Mouse (Mus musculus) midbrain, embryonic 14.5 days (tissue): ENCODE measurements around the gene Rab13. TPM values are rescaled to one million over a fixed set of nuclear protein-coding genes. Genes with fewer than 3 reads are reported as not detected.

Source experiments
- ATAC-seq: fragments of 200-750 bp; cut with Nextera tagmentation; 2 replicates; pipeline ENCODE4 v1.8.0; 2017; ENCODE audit warnings: moderate number of reproducible peaks, moderate library complexity; ENCODE audit not compliant: low FRiP score, low TSS enrichment
- DNase-seq: peaks from one replicate; pipeline ENCODE4 v3.0.0-alpha.2; 2015
- H3K27ac ChIP-seq: fragments of 300-500 bp; sonication (generic); replicated peaks from 2 replicates; pipeline ENCODE4 v1.5.1; 2014; ENCODE audit warnings: mild to moderate bottlenecking, low read depth, low read length, moderate library complexity
- H3K27me3 ChIP-seq: fragments of 300-500 bp; sonication (generic); 2 replicates; pipeline ENCODE4 v1.6.1; 2014; ENCODE audit warnings: low read length, control low read depth, mixed read lengths; ENCODE audit not compliant: control insufficient read depth, insufficient read depth
- H3K36me3 ChIP-seq: fragments of 300-500 bp; sonication (generic); 2 replicates; pipeline ENCODE4 v1.6.1; 2014; ENCODE audit warnings: low read length, control low read depth; ENCODE audit not compliant: control insufficient read depth, insufficient read depth
- H3K4me1 ChIP-seq: fragments of 300-500 bp; sonication (generic); 2 replicates; pipeline ENCODE4 v1.6.1; 2014; ENCODE audit warnings: mild to moderate bottlenecking, antibody characterized with exemption, low read length, control low read depth; ENCODE audit not compliant: control insufficient read depth, insufficient read depth
- H3K4me2 ChIP-seq: fragments of 300-500 bp; sonication (generic); 2 replicates; pipeline ENCODE4 v1.6.1; 2014; ENCODE audit warnings: mild to moderate bottlenecking, low read length, moderate library complexity
- H3K4me3 ChIP-seq: fragments of 300-500 bp; sonication (generic); replicated peaks from 2 replicates; pipeline ENCODE4 v1.5.1; 2014; ENCODE audit warnings: low read depth, low read length
- H3K9ac ChIP-seq: fragments of 300-500 bp; sonication (generic); replicated peaks from 2 replicates; pipeline ENCODE4 v1.6.1; 2014; ENCODE audit warnings: mild to moderate bottlenecking, low read length, moderate library complexity
- H3K9me3 ChIP-seq: fragments of 300-500 bp; sonication (generic); 2 replicates; pipeline ENCODE4 v1.6.1; 2016; ENCODE audit warnings: low read length, control low read depth, mixed read lengths; ENCODE audit not compliant: control insufficient read depth
- WGBS: fragments of 180-500 bp; shearing (Covaris S2); extraction: QIAGEN DNeasy Blood & Tissue Kit; methylation state at CpG from one replicate; pipeline ENCODE4 v1.1.7; 2014; 5-methylcytosine and 5-hydroxymethylcytosine counted together
- polyA plus RNA-seq: library from polyadenylated mRNA; unstranded; fragments of >200 nt; fragmentation: Nextera tagmentation; extraction: Ambion mirVana; gene quantifications from 2 replicates; pipeline ENCODE4 v1.2.1, GENCODE M21; 2014

Gene Rab13
- polyA plus RNA-seq, 1 experiment from 2014 or later = 10.7 TPM

DNA sequence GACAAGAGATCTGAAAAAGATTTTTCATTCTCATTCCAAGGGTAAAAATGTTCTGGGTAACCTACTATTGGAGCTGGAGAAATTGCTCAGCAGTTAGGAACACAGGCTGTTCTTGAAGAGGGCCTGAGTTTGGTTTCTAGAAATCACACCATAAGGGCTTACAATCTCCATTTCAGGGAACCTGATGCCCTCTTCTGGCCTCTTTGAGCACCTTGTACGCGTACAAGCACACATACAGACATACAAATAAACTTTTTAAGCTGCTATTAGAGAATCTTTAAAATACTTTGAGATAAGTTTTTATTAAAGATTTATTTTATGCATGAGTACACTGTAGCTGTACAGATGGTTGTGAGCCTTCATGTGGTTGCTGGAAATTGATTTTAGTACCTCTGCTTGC, 8.9 kb upstream of the Rab13 start:
- no peak overlapping the region for H3K9ac ChIP-seq
- H3K9me3 ChIP-seq = no peaks in the 10 kb centered on the region
- no peak overlapping the region for H3K27ac ChIP-seq
- no peaks in the 10 kb centered on the region for H3K27me3 ChIP-seq
- ATAC-seq (no peak), DNase-seq (no peak)
- WGBS = 89% methylated on average over 2 of the region's 2 CpGs
- peaks cover 22% of the 10 kb centered on the region for H3K36me3 ChIP-seq
- no peaks in the 10 kb centered on the region for H3K4me1 ChIP-seq
- no peak overlapping the region for H3K4me3 ChIP-seq
- no peak overlapping the region for H3K4me2 ChIP-seq

DNA sequence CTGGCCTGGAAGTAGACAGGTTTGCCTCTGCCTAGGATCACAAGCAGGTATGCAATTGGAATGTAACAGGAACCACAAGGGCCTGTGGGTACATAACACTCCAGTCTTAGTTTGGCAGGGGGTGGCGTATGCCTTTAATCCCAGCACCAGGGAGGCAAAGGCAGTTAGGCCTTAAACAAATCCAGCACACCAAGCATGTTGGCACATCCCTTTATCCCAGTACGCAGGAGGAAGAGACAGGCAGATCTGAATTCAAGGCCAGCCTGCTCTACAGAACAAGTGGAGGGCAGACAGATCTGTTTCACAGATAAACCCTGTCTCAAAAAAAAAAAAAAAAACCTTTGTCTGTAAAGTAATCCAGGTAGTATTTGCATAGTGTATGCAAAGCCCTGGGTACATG, 4.8 kb upstream of the Rab13 start:
- Histone ChIP-seq H3K4me1 (peaks cover 15% of the 10 kb centered on the region), H3K27me3 (no peaks in the 10 kb centered on the region), H3K36me3 (peaks cover 49% of the 10 kb centered on the region), H3K9me3 (no peaks in the 10 kb centered on the region), H3K27ac (no peak overlapping the region), H3K4me3 (no peak overlapping the region), H3K9ac (no peak overlapping the region), H3K4me2 (no peak overlapping the region)
- no peak for ATAC-seq
- DNase-seq = no peak
- 90% methylated on average over 2 of the region's 2 CpGs for WGBS

DNA sequence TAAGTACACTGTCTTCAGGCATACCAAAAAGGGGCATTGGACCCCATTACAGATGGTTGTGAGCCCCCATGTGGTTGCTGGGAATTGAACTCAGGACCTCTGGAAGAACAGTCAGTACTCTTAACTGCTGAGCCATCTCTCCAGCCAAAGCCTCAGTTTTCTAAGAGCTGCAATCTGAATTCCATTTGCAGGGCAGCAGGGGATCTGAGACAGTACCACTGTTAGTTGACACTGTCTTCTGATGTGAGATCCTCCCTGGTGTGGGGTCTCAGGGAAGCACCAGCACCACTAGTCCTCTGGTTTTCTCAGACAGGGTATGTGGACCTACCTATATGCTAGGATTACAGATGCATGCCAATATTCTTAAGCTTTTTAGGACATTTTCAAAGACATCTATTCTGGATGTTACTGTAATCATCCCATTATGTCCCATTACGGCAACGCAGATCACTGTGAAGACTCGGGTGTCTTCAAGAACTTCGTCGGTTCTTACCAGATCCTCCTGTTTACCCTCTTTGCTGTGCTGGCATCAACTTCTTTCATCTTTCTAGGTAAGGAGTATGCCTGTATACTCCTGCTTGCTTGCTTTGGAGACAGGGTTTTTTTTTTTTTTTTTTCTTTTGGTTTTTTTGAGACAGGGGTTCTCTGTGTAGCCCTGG, 3.5 kb upstream of the Rab13 start:
- H3K27ac ChIP-seq = no peak overlapping the region
- H3K36me3 ChIP-seq = peaks cover 49% of the 10 kb centered on the region
- no peaks in the 10 kb centered on the region for H3K9me3 ChIP-seq
- no peak overlapping the region for H3K9ac ChIP-seq
- 95% methylated on average over 5 of the region's 5 CpGs for WGBS
- DNase-seq (no peak), ATAC-seq (no peak)
- no peak overlapping the region for H3K4me3 ChIP-seq
- H3K27me3 ChIP-seq = no peaks in the 10 kb centered on the region
- no peak overlapping the region for H3K4me2 ChIP-seq
- H3K4me1 ChIP-seq = peaks cover 22% of the 10 kb centered on the region

DNA sequence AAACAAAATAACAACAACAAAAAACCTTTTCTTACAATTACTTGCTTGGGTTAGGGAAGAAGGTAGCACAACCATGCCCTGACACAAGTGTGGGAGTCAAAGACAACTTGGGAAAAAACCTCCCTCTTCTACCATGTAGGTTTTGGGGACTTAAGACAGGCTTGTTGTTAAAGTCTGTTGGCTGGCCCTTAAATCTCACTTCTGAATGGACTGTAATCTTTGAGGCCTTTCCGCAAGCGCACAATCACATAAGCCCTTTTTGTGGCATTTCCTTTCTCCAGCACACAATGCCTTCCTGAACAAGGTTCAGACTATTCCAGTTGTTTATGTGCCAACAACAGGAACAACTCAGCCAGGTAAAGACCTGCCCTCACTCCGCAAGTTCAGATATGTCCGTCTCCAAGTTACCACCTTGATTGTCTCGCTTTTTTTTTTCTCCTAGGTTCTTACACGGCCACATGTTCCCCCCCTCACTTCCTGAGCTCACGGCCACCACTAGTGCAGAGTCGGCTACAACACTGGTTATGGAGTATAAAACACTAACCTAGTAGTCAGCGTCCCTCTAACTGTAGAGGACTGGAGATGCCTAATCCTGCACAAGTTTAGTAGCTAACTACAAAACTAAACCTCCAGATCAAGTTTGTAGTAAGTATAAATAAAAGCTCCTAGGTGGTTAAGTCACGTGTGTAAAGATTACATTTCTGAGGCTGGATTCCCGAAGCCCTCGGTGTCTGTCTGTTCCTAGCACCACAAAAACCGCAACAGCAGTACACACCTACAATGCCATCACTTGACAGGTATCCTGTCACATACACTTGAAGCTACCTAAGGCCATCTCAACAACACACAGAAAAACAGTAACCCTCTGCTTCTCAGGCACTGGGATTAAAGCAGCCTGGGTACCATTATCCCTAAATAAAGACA, 1.8 kb upstream of the Rab13 start:
- Histone ChIP-seq H3K4me1 (peaks cover 22% of the 10 kb centered on the region), H3K27me3 (no peaks in the 10 kb centered on the region), H3K4me2 (peak overlapping the region; percentile 79), H3K27ac (no peak overlapping the region), H3K36me3 (peaks cover 49% of the 10 kb centered on the region), H3K9me3 (no peaks in the 10 kb centered on the region), H3K9ac (0 out of 2 replicates have a peak overlapping the region, but pooled peaks have one; percentile 9), H3K4me3 (peak overlapping the region; percentile 88; the same call in 1 of the 2 replicates)
- DNase-seq (no peak), ATAC-seq (no peak)
- WGBS = 86% methylated on average over 13 of the region's 13 CpGs

DNA sequence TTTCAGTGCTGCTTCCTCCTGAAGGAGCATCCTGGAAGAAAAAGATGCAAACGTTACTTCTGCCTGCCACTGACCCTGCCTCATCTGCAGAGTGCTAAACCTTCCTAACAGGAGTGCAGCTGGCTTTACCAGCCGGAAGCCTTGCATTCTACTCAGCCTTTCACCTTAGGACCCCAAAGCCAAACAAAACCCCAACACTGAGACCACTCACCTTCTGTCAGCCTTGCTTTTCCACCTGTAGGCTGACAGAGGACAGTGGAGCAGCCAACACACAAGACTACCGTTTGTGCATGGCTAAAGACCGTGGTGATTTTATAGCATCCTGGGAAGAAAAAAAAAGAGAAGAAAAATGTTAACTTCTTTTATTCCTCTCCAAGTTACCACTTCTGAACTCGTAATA, 772 bp upstream of the Rab13 start:
- ATAC-seq (no peak), DNase-seq (no peak)
- no peaks in the 10 kb centered on the region for H3K27me3 ChIP-seq
- H3K9ac ChIP-seq = peak overlapping the region; percentile 89
- no peak overlapping the region for H3K27ac ChIP-seq
- H3K9me3 ChIP-seq = no peaks in the 10 kb centered on the region
- 17% methylated on average over 5 of the region's 5 CpGs for WGBS
- H3K4me2 ChIP-seq = peak overlapping the region; percentile 79
- peak overlapping the region; percentile 88 for H3K4me3 ChIP-seq
- peaks cover 22% of the 10 kb centered on the region for H3K4me1 ChIP-seq
- peaks cover 46% of the 10 kb centered on the region for H3K36me3 ChIP-seq

DNA sequence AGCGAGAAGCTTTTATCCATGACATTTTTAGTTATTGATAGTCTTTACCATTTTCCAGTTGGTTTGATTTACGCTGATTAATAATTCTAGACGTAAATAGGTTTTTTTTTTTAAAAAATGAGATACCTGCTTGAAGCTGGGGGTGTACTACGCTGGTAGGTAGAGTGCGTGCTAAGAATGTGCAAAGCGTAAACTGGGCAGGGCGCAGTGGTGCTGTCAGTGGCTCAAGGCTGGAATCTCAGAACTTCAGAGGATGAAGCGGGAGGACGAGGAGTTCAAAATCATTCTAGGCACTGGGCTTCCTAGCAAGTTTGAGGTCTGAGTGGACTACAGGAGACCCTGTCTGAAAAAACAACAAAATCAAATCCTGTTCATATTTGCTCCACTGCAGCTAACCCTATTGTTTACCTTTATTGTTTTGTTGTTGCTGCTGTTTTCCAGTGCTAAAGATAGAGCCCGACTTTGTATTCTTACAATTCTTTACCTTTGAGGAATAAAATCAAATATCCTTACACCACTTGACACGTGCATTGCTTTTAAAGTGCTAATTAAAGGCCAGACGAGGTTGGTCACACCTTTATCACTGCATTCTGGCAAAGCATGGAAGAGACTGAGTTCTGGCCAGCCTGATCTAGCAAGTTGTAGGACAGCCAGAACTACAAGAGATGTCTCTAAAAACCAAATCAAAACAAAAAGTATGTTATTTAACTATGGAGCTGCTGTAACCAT, 625 bp downstream of the Rab13 start:
- Histone ChIP-seq H3K27me3 (no peaks in the 10 kb centered on the region), H3K4me1 (peaks cover 22% of the 10 kb centered on the region), H3K9ac (peak overlapping the region; percentile 89), H3K9me3 (no peaks in the 10 kb centered on the region), H3K4me2 (peak overlapping the region; percentile 79), H3K4me3 (peak overlapping the region; percentile 88), H3K27ac (peak overlapping the region; percentile 90), H3K36me3 (peaks cover 32% of the 10 kb centered on the region)
- 13% methylated on average over 12 of the region's 12 CpGs for WGBS
- DNase-seq (peak; percentile 59), ATAC-seq (peak; percentile 49; the same call in 1 of the 2 replicates)

DNA sequence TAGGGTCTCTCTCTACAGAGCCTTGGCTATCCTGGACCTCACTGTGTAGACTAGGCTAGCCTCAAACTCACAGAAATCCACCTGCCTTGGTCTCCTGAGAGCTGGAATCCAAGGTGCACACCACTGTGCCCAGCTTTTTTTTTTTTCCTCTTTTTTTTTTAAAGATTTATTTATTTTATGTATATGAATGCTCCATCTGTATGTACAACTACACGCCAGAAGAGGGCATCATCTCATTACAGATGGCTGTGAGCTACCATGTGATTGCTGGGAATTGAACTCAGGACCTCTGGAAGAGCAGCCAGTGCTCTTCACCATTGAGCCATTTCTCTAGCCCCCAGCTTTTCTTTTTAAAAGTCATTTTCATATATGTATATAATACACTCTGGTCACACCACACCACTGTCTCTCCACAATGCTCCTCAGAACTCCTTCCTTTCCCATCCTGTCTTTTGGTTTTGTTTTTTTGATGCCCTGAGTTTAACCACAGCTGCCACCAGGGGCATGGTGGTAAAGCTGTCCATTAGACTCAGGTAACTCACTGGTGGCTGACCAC, 2.4 kb downstream of the Rab13 start:
- no peak overlapping the region for H3K9ac ChIP-seq
- DNase-seq = no peak
- 56% methylated on average over 1 of the region's 1 CpGs for WGBS
- H3K4me1 ChIP-seq = peaks cover 27% of the 10 kb centered on the region
- no peaks in the 10 kb centered on the region for H3K27me3 ChIP-seq
- no peaks in the 10 kb centered on the region for H3K9me3 ChIP-seq
- peaks cover 14% of the 10 kb centered on the region for H3K36me3 ChIP-seq
- no peak overlapping the region for H3K4me2 ChIP-seq
- no peak overlapping the region for H3K4me3 ChIP-seq
- no peak overlapping the region for H3K27ac ChIP-seq
- ATAC-seq = no peak

DNA sequence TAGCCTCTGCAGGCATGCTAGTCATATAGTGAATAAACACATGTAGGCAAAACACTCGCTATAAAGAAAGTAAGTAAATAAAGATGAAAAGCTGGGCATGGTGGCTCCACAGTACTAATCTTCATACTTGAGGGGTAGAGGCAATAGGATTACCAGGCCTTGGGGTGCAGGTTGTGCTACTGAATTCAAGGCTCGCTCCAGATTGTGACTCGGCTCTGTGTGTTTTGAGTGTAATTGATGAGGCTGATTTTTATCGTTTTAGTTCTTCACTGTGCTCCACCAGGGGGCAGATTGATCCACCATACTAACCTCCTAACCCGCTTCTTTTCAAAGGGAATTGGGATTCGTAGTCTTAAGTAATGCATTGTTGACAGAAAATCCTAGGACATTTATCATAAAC, 6.6 kb downstream of the Rab13 start:
- Histone ChIP-seq H3K4me3 (peak overlapping the region; percentile 38), H3K9ac (peak overlapping the region; percentile 48; the same call in 1 of the 2 replicates), H3K27me3 (no peaks in the 10 kb centered on the region), H3K27ac (no peak overlapping the region; the same call in 1 of the 2 replicates), H3K4me2 (peak overlapping the region; percentile 82), H3K36me3 (0 out of 2 replicates have a peak, but pooled peaks cover 4% of the 10 kb centered on the region), H3K9me3 (no peaks in the 10 kb centered on the region), H3K4me1 (peaks cover 6% of the 10 kb centered on the region; the same call in 1 of the 2 replicates)
- 13% methylated on average over 6 of the region's 6 CpGs for WGBS
- ATAC-seq (0 out of 2 replicates have a peak, but pooled peaks have one; percentile 40), DNase-seq (peak; percentile 82)
